Mouse (Mus musculus): Measurements from ENCODE around the gene Cisd2. TPM values are rescaled to one million over a fixed set of nuclear protein-coding genes. Genes with fewer than 3 reads are reported as not detected.

The Cisd2 gene
- 24.4 TPM for polyA plus RNA-seq (2014; fragmentation: Illumina TruSeq; extraction: RNeasy Lipid Tissue Mini Kit (QIAGEN cat#74804); ENCODE audit: insufficient read depth, low read depth, low replicate concordance)

DNA sequence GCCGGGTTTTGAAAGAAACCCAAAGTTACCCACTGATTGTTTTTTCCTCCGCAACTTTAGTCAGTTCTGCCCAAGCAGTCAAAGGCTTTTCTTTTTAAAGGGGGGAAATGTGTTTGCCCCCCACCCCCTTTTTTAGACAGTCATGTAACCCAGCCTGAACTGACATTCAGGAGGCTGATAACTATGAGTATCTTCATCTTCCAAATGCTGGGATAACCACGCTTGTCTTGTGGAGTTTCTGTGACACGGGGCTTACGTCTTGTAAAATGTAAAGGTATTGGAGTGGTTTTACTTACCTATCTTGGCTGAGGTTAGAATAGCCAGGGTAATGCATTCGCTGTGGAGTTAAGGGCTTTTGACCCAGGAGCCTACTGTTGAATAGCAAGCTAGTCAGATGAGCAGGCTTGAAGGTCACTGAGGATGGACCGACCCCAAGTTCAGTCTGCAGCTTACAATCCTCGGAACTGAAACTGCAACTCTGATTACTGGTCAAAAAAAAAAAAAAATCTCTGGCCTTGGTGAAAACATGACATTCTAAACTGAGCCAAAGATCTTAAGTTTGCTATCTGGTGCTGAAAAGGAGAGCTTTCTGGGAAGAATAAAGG, at the start of gene Cisd2:
Cisd2 (minus strand) TSS at position 318 of the 605 bp plus-strand sequence.

DNA sequence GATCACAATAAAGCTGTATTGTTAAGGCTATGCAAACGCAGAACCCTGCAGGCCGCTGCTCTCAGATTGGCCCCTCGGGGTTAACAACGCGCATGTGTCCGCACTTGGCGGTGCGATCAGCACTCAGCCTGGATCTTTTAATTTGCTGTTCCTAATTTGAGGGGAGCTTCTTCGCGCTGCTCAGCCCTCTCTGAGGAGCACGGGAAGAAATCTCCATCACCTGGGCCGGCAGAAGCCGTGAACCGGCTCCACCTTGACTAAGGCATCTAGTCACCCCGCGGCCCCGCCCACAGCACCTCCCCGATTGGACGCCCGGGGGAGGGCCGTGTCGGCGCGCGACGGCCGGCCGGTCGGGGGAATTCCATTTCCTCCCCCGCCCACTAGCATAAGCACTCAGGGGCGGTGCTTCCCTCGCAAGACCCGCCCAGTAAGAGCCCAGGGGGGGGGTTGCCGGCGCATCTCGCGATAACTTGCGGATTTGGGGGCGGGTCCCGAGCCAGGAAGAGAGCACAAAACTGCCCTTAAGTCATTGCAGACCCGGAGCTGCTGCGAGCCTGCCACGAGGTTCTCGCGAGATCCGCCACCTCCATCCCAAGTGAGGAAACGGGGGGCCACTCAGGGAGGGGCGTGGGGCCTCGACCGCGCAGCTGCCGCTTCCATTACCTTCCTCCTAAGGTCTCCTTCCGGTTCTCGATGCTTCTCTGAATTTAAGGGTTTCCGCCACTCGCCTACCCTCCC, 14.2 kb upstream of the Cisd2 start, which contains the start of gene Ube2d3:
Ube2d3 (plus strand) TSS at position 392 of the 738 bp plus-strand sequence.

Other genes with a start within 250 kb of the Cisd2 start
- gene Cenpe, start 211.4 kb downstream of the Cisd2 start, polyA plus RNA-seq (2014; fragmentation: Illumina TruSeq; extraction: RNeasy Lipid Tissue Mini Kit (QIAGEN cat#74804); ENCODE audit: insufficient read depth, low read depth, low replicate concordance), result 0.23 TPM
- gene Bdh2, start 142.7 kb downstream of the Cisd2 start, polyA plus RNA-seq (2014; fragmentation: Illumina TruSeq; extraction: RNeasy Lipid Tissue Mini Kit (QIAGEN cat#74804); ENCODE audit: insufficient read depth, low read depth, low replicate concordance), result 2.5 TPM
- 0.69 TPM for gene Slc9b2, start 116.2 kb downstream of the Cisd2 start, polyA plus RNA-seq (2014; fragmentation: Illumina TruSeq; extraction: RNeasy Lipid Tissue Mini Kit (QIAGEN cat#74804); ENCODE audit: insufficient read depth, low read depth, low replicate concordance)
- gene Slc9b1, start 75.9 kb downstream of the Cisd2 start, polyA plus RNA-seq (2014; fragmentation: Illumina TruSeq; extraction: RNeasy Lipid Tissue Mini Kit (QIAGEN cat#74804); ENCODE audit: insufficient read depth, low read depth, low replicate concordance), result 0.28 TPM
- 220 TPM for gene Ube2d3, start 14.2 kb upstream of the Cisd2 start, polyA plus RNA-seq (2014; fragmentation: Illumina TruSeq; extraction: RNeasy Lipid Tissue Mini Kit (QIAGEN cat#74804); ENCODE audit: insufficient read depth, low read depth, low replicate concordance)
- gene Manba, start 61.7 kb upstream of the Cisd2 start, polyA plus RNA-seq (2014; fragmentation: Illumina TruSeq; extraction: RNeasy Lipid Tissue Mini Kit (QIAGEN cat#74804); ENCODE audit: insufficient read depth, low read depth, low replicate concordance), result 10.5 TPM